Mouse (Mus musculus) liver, postnatal 0 days (tissue): ENCODE data around the gene Klhdc1. TPM values are rescaled to one million over a fixed set of nuclear protein-coding genes. Genes with fewer than 3 reads are reported as not detected.

ENCODE experiments used
- ATAC-seq: fragments of 200-750 bp; cut with Nextera tagmentation; 2 replicates; pipeline ENCODE4 v1.8.0; 2017; ENCODE audit warnings: mild to moderate bottlenecking, moderate library complexity
- DNase-seq: peaks from one replicate; pipeline ENCODE4 v3.0.0-alpha.2; 2016
- H3K27ac ChIP-seq: fragments of 300-500 bp; sonication (generic); 2 replicates; pipeline ENCODE4 v1.5.1; 2014; ENCODE audit warnings: antibody characterized with exemption, moderate library complexity, mild to moderate bottlenecking, low read depth
- H3K27me3 ChIP-seq: fragments of 300-500 bp; sonication (generic); 2 replicates; pipeline ENCODE4 v1.6.1; 2014; ENCODE audit warnings: low read length, control low read depth, mixed read lengths; ENCODE audit not compliant: insufficient read depth
- H3K36me3 ChIP-seq: fragments of 300-500 bp; sonication (generic); replicated peaks from 2 replicates; pipeline ENCODE4 v1.6.1; 2014; ENCODE audit warnings: mild to moderate bottlenecking, control low read depth, low read length, moderate library complexity, mixed read lengths; ENCODE audit not compliant: insufficient read depth
- H3K4me1 ChIP-seq: fragments of 300-500 bp; sonication (generic); 2 replicates; pipeline ENCODE4 v1.6.1; 2014; ENCODE audit warnings: antibody characterized with exemption, mild to moderate bottlenecking, control low read depth; ENCODE audit not compliant: insufficient read depth
- H3K4me2 ChIP-seq: fragments of 300-500 bp; sonication (generic); 2 replicates; pipeline ENCODE4 v1.6.1; 2014; ENCODE audit warnings: low read depth, mild to moderate bottlenecking, low read length, moderate library complexity, mixed read lengths
- H3K4me3 ChIP-seq: fragments of 300-500 bp; sonication (generic); 2 replicates; pipeline ENCODE4 v1.5.1; 2014; ENCODE audit warnings: low read depth, low read length
- H3K9ac ChIP-seq: fragments of 300-500 bp; sonication (generic); replicated peaks from 2 replicates; pipeline ENCODE4 v1.6.1; 2014; ENCODE audit warnings: mild to moderate bottlenecking, moderate library complexity
- H3K9me3 ChIP-seq: fragments of 300-500 bp; sonication (generic); 2 replicates; pipeline ENCODE4 v1.6.1; 2016; ENCODE audit warnings: mild to moderate bottlenecking, control low read depth, low read length, mixed read lengths
- CTCF ChIP-seq: sonication (generic); IDR thresholded peaks from 2 replicates; pipeline ENCODE4 v1.5.1; 2016; ENCODE audit warnings: antibody characterized with exemption, low read depth
- EP300 ChIP-seq: IDR thresholded peaks from 2 replicates; pipeline ENCODE4 v1.6.1; 2016; ENCODE audit warnings: antibody characterized with exemption, low read depth, mild to moderate bottlenecking
- WGBS: fragments of 180-500 bp; shearing (Covaris S2); extraction: QIAGEN DNeasy Blood & Tissue Kit; methylation state at CpG from one replicate; pipeline ENCODE4 v1.1.7; 2014; ENCODE audit not compliant: insufficient replicate concordance; 5-methylcytosine and 5-hydroxymethylcytosine counted together
- polyA plus RNA-seq: library from polyadenylated mRNA; unstranded; fragments of >200 nt; fragmentation: Nextera tagmentation; extraction: Ambion mirVana; gene quantifications from 2 replicates; pipeline ENCODE4 v1.2.1, GENCODE M21; 2015

Klhdc1 gene
- polyA plus RNA-seq, 1 experiment from 2014 or later = 6.1 TPM

DNA sequence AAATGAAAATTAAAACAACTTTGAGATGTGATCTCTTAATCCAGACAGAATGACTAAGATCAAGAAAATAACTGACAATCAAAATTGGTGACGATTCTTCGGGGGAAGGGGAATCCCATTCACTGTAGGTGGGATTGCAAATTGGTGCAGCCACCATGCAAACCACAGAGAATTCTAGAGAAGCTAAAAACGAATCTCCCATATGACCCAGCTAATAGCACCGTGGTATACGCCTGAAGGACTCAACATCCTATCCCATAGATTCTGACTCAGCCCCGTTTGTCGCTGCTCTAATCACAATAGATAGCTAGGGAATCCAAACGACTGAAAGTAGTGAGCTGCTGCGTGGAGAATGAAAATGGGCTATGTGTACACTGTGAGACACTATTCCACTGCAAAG is 47.7 kb downstream of the Klhdc1 start:
- H3K9me3 ChIP-seq = no peaks in the 10 kb centered on the region
- TF ChIP-seq CTCF (no peak), EP300 (no peak)
- ATAC-seq = no peak
- H3K4me1 ChIP-seq = peaks cover 2% of the 10 kb centered on the region; the same call in 1 of the 2 replicates
- DNase-seq = no peak
- H3K4me3 ChIP-seq = no peak overlapping the region
- no peak overlapping the region for H3K27ac ChIP-seq
- H3K27me3 ChIP-seq = no peaks in the 10 kb centered on the region
- 73% methylated on average over 9 of the region's 9 CpGs for WGBS
- no peak overlapping the region for H3K4me2 ChIP-seq
- no peak overlapping the region for H3K9ac ChIP-seq
- H3K36me3 ChIP-seq = no peaks in the 10 kb centered on the region

DNA sequence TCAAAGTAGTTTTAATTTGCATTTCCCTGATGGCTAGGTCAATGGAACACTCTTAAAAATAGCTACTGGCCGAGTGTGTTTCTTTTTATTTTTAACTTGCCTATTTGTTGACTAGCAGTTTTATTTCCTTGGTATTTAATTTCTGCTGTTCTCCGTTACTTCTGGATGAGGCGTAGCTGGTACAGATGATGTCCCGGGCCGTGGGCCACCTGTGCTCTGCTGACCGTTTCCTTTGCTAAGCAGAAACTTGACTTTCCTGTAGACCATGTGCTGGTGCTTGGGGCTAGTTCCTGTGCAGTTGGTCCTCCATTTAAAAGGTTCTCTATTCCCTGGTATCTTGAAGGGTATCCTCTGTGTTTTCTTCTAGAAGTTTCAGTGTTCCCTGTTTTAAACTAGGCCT is 51.4 kb downstream of the Klhdc1 start:
- H3K27ac ChIP-seq = no peak overlapping the region; the same call in 1 of the 2 replicates
- H3K9me3 ChIP-seq = no peaks in the 10 kb centered on the region
- ATAC-seq (no peak), DNase-seq (no peak)
- TF ChIP-seq EP300 (no peak), CTCF (no peak)
- H3K4me1 ChIP-seq = peaks cover 12% of the 10 kb centered on the region
- no peak overlapping the region for H3K4me2 ChIP-seq
- no peak overlapping the region for H3K9ac ChIP-seq
- H3K36me3 ChIP-seq = no peaks in the 10 kb centered on the region
- H3K27me3 ChIP-seq = no peaks in the 10 kb centered on the region
- no peak overlapping the region for H3K4me3 ChIP-seq
- 86% methylated on average over 6 of the region's 6 CpGs for WGBS

DNA sequence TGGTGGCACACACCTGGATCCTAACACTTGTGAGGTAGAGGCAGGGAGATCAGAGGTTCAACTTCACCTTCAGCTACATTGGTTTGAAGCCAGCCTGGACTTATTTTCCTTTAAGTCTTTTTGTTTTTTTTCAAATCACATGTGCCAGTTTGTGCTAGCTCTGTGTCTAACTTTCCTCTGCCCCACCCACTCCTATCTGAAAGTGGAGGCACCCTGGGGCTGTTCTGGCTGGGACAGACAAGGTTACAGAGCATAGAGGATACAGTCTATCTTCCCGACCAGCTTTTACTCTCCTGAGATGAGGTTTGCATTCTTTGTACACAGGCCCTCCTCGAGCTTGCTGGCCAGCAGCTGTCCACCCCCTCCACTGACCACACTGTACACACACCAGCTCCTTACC is 52.8 kb downstream of the Klhdc1 start:
- Histone ChIP-seq H3K4me1 (peaks cover 23% of the 10 kb centered on the region), H3K9ac (no peak overlapping the region), H3K4me2 (peak overlapping the region; percentile 57), H3K27ac (peak overlapping the region; percentile 81), H3K27me3 (no peaks in the 10 kb centered on the region), H3K36me3 (no peaks in the 10 kb centered on the region), H3K4me3 (no peak overlapping the region), H3K9me3 (no peaks in the 10 kb centered on the region)
- WGBS = 39% methylated on average over 2 of the region's 2 CpGs
- DNase-seq (peak; percentile 52), ATAC-seq (peak; percentile 79)
- TF ChIP-seq CTCF = no peak
- TF ChIP-seq EP300 = peak; percentile 98

DNA sequence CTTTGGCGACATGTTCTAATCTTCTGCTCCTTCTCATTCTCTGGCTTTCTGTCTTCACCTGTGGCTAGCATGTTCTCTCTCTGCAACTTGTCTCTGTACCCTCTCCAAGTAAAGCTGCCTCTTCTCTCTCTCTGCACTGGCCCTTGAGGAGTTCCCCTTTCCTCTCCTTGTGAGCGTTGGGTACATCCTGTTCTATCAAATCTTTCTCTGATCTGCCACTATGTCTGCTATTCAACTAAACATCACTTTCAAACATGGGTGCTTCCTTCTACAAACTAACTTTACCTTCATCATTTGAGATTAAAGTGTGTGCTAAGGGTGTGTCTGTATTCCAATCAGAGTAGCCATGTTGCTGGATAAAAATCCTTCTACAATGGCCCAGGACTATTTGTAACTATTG is 54.0 kb downstream of the Klhdc1 start:
- H3K36me3 ChIP-seq = peaks cover 2% of the 10 kb centered on the region; the same call in 1 of the 2 replicates
- ATAC-seq = no peak
- no peaks in the 10 kb centered on the region for H3K27me3 ChIP-seq
- H3K27ac ChIP-seq = peak overlapping the region; percentile 81; the same call in 1 of the 2 replicates
- no peak for DNase-seq
- H3K9ac ChIP-seq = no peak overlapping the region
- no peak overlapping the region for H3K4me3 ChIP-seq
- TF ChIP-seq CTCF (no peak), EP300 (no peak)
- H3K9me3 ChIP-seq = no peaks in the 10 kb centered on the region
- peaks cover 31% of the 10 kb centered on the region for H3K4me1 ChIP-seq
- no peak overlapping the region for H3K4me2 ChIP-seq
- 64% methylated on average over 2 of the region's 2 CpGs for WGBS

DNA sequence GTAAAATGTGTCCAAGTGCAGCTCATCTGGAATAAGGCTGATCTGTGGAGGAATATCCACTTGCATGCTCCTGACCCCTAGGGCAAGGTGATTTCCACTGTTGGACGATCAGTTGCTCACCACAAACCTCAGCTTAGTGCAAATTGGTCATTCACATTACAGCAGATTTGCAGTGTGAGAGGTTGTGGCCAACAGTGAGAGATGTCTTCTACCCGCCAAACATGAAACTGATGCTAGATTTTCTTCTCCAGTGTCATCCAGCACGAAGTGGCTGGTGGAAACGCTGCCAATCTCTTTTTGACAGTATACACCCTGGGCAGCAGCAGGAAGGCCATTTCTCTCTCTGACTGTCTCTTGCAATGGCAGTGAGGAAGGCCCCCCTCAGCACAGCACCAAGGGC is 54.7 kb downstream of the Klhdc1 start:
- no peak for TF ChIP-seq CTCF
- no peak for TF ChIP-seq EP300
- no peak for DNase-seq
- Histone ChIP-seq H3K4me1 (peaks cover 31% of the 10 kb centered on the region), H3K9ac (peak overlapping the region; percentile 97), H3K4me3 (no peak overlapping the region), H3K4me2 (peak overlapping the region; percentile 77; the same call in 1 of the 2 replicates), H3K36me3 (peaks cover 7% of the 10 kb centered on the region), H3K27me3 (no peaks in the 10 kb centered on the region), H3K27ac (peak overlapping the region; percentile 97), H3K9me3 (no peaks in the 10 kb centered on the region)
- ATAC-seq = no peak
- WGBS = 64% methylated on average over 4 of the region's 4 CpGs

DNA sequence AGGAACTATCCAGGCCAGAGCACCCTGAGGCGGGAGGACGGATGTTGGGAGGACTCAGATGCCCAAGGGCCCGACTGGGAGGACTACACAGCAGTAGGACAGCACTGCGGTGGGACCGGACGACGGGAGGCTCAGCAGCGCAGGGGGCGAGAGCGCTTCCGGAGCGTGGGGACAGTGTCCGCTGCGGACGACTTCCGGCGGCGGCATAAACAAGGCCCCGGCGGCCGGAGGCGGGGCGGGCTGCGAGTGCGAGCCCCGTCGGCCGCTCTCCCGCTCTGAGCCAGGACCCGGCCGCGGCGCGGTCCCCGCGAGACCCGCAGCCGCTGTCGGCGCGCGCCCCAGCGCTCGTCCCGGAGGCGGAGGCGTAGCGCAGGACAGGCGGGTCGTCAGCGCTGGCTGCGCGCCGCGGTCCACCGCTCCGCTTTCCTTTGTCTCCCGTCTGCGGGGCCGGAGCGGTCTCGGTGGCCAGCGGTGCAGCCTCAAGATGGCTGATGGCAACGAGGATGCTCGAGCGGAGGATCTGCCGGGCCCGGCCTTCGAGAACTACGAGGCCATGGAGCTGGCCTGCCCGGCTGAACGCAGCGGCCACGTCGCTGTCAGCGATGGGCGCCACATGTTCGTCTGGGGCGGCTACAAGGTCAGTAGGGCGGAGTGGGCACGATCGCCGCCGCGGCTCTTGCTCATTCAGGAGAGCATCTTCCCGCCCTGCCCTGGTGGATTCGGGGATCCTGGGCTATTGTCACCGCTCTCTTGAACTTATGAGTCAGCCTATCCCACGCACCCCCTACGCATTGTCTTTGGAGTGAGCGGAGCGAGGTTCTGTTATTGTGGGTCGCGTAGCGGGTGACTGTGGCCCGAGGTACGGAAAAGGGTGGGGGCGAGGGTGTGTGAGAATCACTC is 55.8 kb downstream of the Klhdc1 start, which contains the start of gene Klhdc2:
Gene Klhdc2, plus strand, starts transcription at position 171 of the 900 bp plus-strand sequence.
- TF ChIP-seq EP300 = no peak
- peak within 1 kb of the TSS; percentile 94 for H3K4me3 ChIP-seq
- H3K4me1 ChIP-seq = peaks cover 31% of the 10 kb centered on the region
- H3K4me2 ChIP-seq = peak within 1 kb of the TSS; percentile 77
- WGBS = under 1% methylated on average over 86 of the region's 98 CpGs
- peak; percentile 85 for ATAC-seq
- no peaks in the 10 kb centered on the region for H3K9me3 ChIP-seq
- DNase-seq = peak; percentile 88
- no peaks in the 10 kb centered on the region for H3K27me3 ChIP-seq
- peak within 1 kb of the TSS; percentile 97 for H3K9ac ChIP-seq
- H3K36me3 ChIP-seq = peaks cover 16% of the 10 kb centered on the region
- peak within 1 kb of the TSS; percentile 97 for H3K27ac ChIP-seq
